Mouse (Mus musculus): Measurements from ENCODE around the gene Tmpo.
A peak's percentile ranks its signal among the peaks of the same experiment; 100 is the strongest.
"Not testable (repeated sequence)": the region's sequence is repeated elsewhere in the genome, so short reads cannot be mapped to it uniquely, and the experiment has no call there.

DNA sequence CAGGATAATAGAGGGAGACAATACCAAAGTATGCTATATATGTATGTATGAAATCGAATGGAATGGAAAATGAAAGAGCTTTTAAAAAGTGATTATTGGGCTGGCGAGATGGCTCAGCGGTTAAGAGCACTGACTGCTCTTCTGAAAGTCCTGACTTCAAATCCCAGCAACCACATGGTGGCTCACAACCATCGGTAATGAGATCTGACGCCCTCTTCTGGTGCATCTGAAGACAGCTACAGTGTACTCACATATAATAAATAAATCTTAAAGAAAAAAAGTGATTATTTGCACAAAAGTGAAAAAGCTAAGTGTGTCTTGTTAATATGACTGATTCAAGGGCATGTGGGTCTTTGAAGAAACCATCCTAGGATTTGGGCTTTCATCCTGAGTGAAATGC is 3.8 kb upstream of the Tmpo start:
- peak; percentile 48 for TF ChIP-seq CTCF (IDR thresholded peaks at IDR 0.05)
- not testable (repeated sequence) for TF ChIP-seq EP300 (IDR thresholded peaks at IDR 0.05)

Measured in lung, postnatal 0 days (tissue).